Mouse (Mus musculus) cortical plate, adult 2 months (tissue): ENCODE results near the gene Zfp804a.

Experiments used
- CTCF ChIP-seq: fragments of 200-500 bp; IDR thresholded peaks from 2 replicates; pipeline ENCODE4 v1.5.1; 2011; ENCODE audit warnings: mild to moderate bottlenecking, control low read depth, low read length; ENCODE audit not compliant: insufficient read depth; ENCODE audit errors: extremely low read depth
- POLR2A ChIP-seq: fragments of 200-500 bp; IDR thresholded peaks from 2 replicates; pipeline ENCODE4 v1.6.1; 2011; ENCODE audit warnings: mild to moderate bottlenecking, low read length, control low read depth; ENCODE audit not compliant: insufficient read depth; ENCODE audit errors: extremely low read depth

DNA sequence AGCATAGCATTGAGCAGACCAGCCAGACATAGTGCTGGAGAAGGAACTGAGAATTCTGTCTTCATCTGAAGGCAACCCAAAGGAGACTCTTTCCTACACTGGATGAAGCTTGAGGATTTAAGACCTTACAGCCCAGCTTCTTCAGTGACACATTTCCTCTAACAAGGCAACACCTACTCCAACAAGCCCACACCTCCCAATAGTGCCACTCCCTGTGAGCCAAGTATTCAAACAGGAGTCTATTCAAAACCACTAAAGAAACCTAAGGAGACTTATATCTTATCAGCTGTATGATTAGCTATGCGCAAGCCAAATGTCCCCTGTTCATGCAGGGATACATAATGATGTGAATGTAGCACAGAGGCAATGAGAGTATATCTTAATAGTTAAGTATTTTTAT is 128.0 kb downstream of the Zfp804a start:
- no peak for TF ChIP-seq CTCF
- TF ChIP-seq POLR2A = no peak
